Mouse (Mus musculus) ES-E14 (cell line): ENCODE data around the gene Znrd1. TPM values are rescaled to one million over a fixed set of nuclear protein-coding genes. Genes with fewer than 3 reads are reported as not detected.

Experiments
- DNase-seq: peaks from one replicate; pipeline ENCODE4 v3.0.0-alpha.2; 2013; ENCODE audit warnings: low read depth, low spot score
- H3K27ac ChIP-seq: 2 replicates; pipeline ENCODE4 v1.5.1; 2012; ENCODE audit warnings: low read depth, mild to moderate bottlenecking, low read length, moderate library complexity, mixed read lengths; ENCODE audit not compliant: poor library complexity, insufficient read depth, severe bottlenecking
- H3K36me3 ChIP-seq: 2 replicates; pipeline ENCODE4 v1.6.1; 2012; ENCODE audit warnings: mild to moderate bottlenecking, low read length, moderate library complexity, mixed read lengths; ENCODE audit not compliant: control insufficient read depth, poor library complexity, insufficient read depth, severe bottlenecking
- H3K4me1 ChIP-seq, 2 experiments: fragments of 150-350 bp in 1 of 2; sonication (generic) in 1 of 2; 2 replicates each; pipeline ENCODE4 v1.6.1; 2012; ENCODE audit warnings: low read length in 2 of 2, mild to moderate bottlenecking in 1 of 2, mixed read lengths in 1 of 2; ENCODE audit not compliant: control insufficient read depth in 2 of 2, insufficient read depth in 2 of 2, poor library complexity in 1 of 2
- H3K4me3 ChIP-seq, 2 experiments: fragments of 150-350 bp in 1 of 2; sonication (generic) in 1 of 2; 2 replicates each; pipeline ENCODE4 v1.5.1; 2012; ENCODE audit warnings: low read length in 2 of 2, low read depth in 1 of 2, mild to moderate bottlenecking in 1 of 2, mixed read lengths in 1 of 2; ENCODE audit not compliant: insufficient read depth in 1 of 2, poor library complexity in 1 of 2, severe bottlenecking in 1 of 2
- H3K9ac ChIP-seq: 2 replicates; pipeline ENCODE4 v1.6.1; 2012; ENCODE audit warnings: low read depth, mild to moderate bottlenecking, low read length, mixed read lengths; ENCODE audit not compliant: poor library complexity, insufficient read depth, severe bottlenecking
- H3K9me3 ChIP-seq: fragments of 150-350 bp; sonication (generic); 2 replicates; pipeline ENCODE4 v1.6.1; 2012; ENCODE audit warnings: low read depth, mild to moderate bottlenecking, low read length; ENCODE audit not compliant: control insufficient read depth, insufficient read depth
- CHD2 ChIP-seq: IDR thresholded peaks from 2 replicates; pipeline ENCODE4 v1.6.1; 2014; ENCODE audit warnings: mild to moderate bottlenecking, low read depth, low read length, inconsistent platforms
- HCFC1 ChIP-seq: IDR thresholded peaks from 2 replicates; pipeline ENCODE4 v1.6.1; 2012; ENCODE audit warnings: low read length, inconsistent platforms, borderline replicate concordance; ENCODE audit not compliant: insufficient read depth
- MAFK ChIP-seq: IDR thresholded peaks from 2 replicates; pipeline ENCODE4 v1.6.1; 2014; ENCODE audit warnings: mild to moderate bottlenecking, low read depth, low read length, inconsistent platforms; ENCODE audit not compliant: insufficient read depth
- ZC3H11A ChIP-seq: IDR thresholded peaks from 2 replicates; pipeline ENCODE4 v1.6.1; 2012; ENCODE audit warnings: low read depth, mild to moderate bottlenecking, inconsistent platforms, low read length, borderline replicate concordance
- ZNF384 ChIP-seq: IDR thresholded peaks from 2 replicates; pipeline ENCODE4 v1.6.1; 2012; ENCODE audit warnings: low read depth, low read length, inconsistent platforms
- in situ Hi-C, 2 experiments: fragments of 600-800 bp; cut with MboI; formaldehyde crosslinking; loops; one replicate each; pipeline ENCODE4 v1.15.1; 2025; ENCODE audit warnings: low sequenced_read_pairs in 2 of 2, inconsistent platforms in 1 of 2; ENCODE audit not compliant: unreplicated experiment in 2 of 2
- total RNA-seq: library from RNA; depleted of rRNA; stranded (reverse); fragments of 300-350 nt; gene quantifications from 2 replicates; pipeline ENCODE4 v1.2.3, GENCODE M21; 2012

The Znrd1 gene
- total RNA-seq, 1 experiment, result 81.0 TPM

DNA sequence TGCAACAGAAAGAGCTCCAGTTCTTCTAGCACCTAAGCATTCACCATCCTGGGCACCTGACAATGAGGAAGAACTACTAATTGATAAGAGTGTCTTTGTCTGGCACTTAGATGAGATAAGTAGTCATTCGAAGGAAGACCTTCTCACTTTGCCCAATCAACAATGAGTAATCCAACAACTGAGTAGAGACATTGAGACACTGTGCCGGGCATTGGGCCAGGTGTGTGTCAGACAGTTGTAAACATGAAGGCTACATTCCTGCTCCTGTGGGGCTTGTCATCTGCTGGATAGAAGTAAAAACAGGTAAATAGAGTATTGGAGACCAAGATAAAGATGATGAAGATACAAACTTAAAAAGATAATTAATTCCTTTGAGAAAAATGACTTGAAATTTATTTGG is 20.3 kb downstream of the Znrd1 start:
- no peak for DNase-seq
- no peak overlapping the region for H3K9ac ChIP-seq
- no peaks in the 10 kb centered on the region for H3K9me3 ChIP-seq
- TF ChIP-seq HCFC1 (no peak), MAFK (no peak), CHD2 (no peak), ZC3H11A (no peak), ZNF384 (no peak)
- H3K36me3 ChIP-seq, result no peaks in the 10 kb centered on the region
- no peak overlapping the region for H3K4me3 ChIP-seq
- in situ Hi-C loops, result no loop called here
- no peak overlapping the region for H3K27ac ChIP-seq
- H3K4me1 ChIP-seq, result peaks cover under 1 to 6% of the 10 kb centered on the region in 2 experiments; a peak in 2 of 4 replicates

DNA sequence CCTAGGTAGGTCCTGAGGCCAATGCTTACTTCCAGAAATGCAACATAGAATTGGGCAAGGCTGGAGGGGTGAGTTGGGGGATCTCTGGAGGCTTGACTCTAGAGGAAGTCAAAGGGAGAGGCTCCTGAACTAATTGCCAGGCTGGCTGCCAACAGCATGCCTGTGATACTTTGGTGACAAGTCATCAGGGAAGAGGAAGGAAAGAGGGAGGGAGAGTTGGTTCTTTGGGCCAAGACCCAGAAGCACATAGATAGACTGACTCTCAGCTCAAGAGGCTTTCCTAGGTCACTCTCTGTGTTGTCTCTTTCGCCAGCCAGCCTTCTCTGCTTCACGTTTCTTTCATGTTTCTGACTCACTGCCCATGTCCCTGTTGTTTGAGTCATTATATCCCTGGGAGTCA is 26.6 kb downstream of the Znrd1 start:
- DNase-seq, result no peak
- no peak overlapping the region for H3K27ac ChIP-seq
- no peaks in the 10 kb centered on the region for H3K9me3 ChIP-seq
- H3K4me3 ChIP-seq, result no peak overlapping the region
- no peaks in the 10 kb centered on the region for H3K36me3 ChIP-seq
- in situ Hi-C loops, result no loop called here
- no peak overlapping the region for H3K9ac ChIP-seq
- TF ChIP-seq CHD2, result no peak
- TF ChIP-seq ZC3H11A, result no peak
- no peak for TF ChIP-seq ZNF384
- no peak for TF ChIP-seq MAFK
- H3K4me1 ChIP-seq, result peaks cover 6 to 17% of the 10 kb centered on the region in 2 experiments; a peak in 3 of 4 replicates

DNA sequence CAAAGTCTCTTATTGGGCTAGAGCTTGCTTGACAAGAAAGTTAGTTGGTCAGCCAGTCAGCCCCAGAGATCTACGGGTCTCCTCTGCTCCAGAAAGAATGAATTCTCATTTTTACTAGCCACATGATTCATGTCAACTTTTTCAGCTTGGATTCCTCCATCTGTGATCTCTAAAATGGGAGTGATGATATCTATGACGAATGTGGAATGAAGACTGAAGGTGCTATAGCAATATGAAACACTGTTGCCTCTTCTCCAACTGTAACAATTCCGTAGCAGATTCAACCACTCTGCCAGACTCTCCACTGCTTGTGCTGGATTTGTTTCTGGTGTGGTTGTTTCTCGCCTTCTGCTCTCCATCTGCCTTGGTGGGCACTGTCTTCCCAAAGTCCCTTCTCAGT is 27.2 kb downstream of the Znrd1 start:
- Histone ChIP-seq H3K4me1 (peaks cover 6 to 17% of the 10 kb centered on the region in 2 experiments; a peak in 3 of 4 replicates), H3K27ac (no peak overlapping the region), H3K9ac (no peak overlapping the region), H3K9me3 (no peaks in the 10 kb centered on the region), H3K4me3 (no peak overlapping the region), H3K36me3 (no peaks in the 10 kb centered on the region)
- in situ Hi-C loops, result no loop called here
- DNase-seq, result no peak
- TF ChIP-seq ZNF384 (no peak), CHD2 (no peak), MAFK (no peak), ZC3H11A (no peak), HCFC1 (no peak)

- no peaks in the 10 kb centered on the region for H3K9me3 ChIP-seq
- peaks cover 6 to 17% of the 10 kb centered on the region in 2 experiments; a peak in 3 of 4 replicates for H3K4me1 ChIP-seq
- in situ Hi-C loops, result no loop called here
- DNase-seq, result no peak
- H3K9ac ChIP-seq, result no peak overlapping the region
- no peak for TF ChIP-seq ZC3H11A
- TF ChIP-seq CHD2, result no peak
- TF ChIP-seq ZNF384, result no peak
- TF ChIP-seq MAFK, result no peak
- no peak for TF ChIP-seq HCFC1
- H3K4me3 ChIP-seq, result 0 out of 4 replicates have a peak overlapping the region, but pooled peaks of 1 of the 2 experiments have one; percentile 21
- H3K27ac ChIP-seq, result no peak overlapping the region
- H3K36me3 ChIP-seq, result no peaks in the 10 kb centered on the region
Observed at GRCm38 (mm10) chr17:36930233-36930632, 28.1 kb downstream of the Znrd1 start.
